Mouse (Mus musculus): Measurements from ENCODE around the gene Rnf182.

Gene Rnf182

DNA sequence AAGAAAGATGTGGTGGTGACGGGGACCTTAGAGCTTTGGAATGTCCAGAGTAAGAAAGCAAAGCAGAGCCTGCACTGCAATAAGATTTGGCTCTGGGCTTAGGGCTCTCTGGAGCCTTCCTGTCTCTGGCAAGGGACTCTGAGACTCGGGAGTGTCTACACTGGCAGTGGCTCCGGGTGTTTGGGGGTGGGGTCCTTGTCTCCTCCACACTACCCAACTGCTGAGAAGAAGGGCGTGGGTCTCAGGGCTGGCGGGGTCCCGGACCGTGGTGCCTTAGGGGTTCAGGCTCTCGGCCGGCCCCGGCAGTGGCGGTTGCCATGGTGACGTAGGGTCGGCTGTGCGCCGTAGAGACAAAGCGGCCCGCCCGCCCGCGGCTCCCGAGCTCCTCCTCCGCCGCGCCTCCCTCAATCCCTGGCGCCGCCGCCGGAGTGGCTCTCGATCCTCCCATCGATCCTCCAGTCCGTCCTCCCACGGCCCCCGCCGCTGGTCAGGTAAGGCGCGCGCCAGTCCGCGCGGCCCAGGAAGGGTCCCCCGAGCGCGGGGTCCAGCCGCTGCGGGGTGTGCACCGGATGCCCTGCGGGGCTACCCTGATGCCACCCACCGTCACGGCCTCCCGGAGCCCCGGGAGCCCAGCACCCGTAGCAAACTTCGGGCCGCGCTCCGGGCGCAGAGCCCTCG, at the start of gene Rnf182:
Rnf182 (plus strand) TSS at position 134 of the 678 bp plus-strand sequence.
- DNase-seq (ENCODE audit: low read depth, low spot score), result peak; percentile 45

DNA sequence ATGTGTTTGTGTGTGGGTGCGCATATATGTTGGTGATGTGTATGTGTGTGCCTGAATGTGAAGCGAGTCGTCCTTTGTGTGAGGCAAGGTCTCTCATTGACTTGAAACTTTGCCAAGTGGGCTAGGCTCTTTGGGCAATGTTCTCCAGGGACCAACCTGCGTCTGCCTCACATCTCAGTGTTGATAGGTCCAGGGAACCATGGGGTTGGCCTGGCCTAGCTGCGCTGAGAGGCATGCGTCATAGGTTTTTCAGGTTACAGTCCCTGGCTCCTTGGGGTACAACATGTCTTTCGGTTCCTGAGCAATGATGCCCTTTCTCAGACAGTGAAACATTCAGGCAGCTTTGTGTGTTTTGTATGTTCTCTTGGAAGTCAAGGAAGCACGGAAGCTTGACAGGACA, 49.3 kb upstream of the Rnf182 start:
- no peak for DNase-seq (ENCODE audit: low read depth, low spot score)

DNA sequence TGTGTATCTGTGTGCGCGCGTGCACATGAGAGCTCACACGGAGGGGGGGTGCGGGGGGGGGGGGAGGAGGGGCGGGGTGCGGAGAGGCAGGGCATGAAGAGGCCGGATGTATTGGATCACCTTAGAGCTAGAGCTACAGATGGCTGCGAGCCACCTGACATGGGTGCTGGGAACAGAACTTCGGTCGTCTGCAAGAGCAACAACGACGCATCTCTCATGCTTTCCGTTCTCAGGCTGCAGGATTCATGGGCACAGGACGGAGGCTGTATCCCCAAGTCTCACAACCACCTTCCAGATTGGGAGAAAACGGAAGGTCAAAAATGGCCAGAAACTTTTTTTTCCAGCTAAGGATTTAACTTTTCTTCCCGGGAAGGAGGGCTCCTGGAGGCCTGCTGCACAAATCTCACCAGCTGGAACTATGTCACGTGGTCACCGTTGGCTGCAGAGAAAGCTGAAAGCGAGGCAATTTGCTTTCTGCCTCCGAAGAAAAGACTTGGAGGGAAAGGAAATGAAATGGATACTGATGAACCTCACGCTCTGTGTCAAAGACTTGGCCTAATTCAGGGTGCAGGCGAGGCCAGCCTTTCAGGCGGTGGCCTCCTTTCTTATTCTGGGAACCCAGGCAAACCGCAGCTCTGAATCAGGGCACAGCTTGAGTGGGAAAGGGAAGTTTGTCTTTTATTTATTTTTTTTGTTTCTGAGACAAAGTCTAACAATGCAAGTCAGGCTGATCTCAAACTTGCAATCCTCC, 48.2 kb upstream of the Rnf182 start:
- DNase-seq (ENCODE audit: low read depth, low spot score), result no peak

DNA sequence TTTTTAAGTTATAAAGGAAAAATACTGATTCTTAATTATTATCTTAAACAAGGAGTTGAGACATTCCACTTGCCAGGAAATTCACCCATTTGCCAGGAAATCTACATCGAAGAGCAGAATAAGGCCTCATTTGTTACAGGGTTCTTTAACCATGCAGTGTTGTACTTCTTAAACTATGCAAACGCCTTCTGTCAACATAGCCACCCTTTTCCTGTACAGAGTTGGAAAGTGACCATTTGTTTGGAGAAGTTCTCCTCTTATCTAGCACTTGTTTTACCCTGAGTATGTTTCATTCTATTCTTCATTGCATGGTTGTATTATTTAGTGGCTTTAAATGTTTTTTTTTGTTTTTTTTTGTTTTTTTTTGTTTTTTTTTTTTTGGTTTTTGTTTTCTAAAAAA, 41.5 kb upstream of the Rnf182 start:
- no peak for DNase-seq (ENCODE audit: low read depth, low spot score)

DNA sequence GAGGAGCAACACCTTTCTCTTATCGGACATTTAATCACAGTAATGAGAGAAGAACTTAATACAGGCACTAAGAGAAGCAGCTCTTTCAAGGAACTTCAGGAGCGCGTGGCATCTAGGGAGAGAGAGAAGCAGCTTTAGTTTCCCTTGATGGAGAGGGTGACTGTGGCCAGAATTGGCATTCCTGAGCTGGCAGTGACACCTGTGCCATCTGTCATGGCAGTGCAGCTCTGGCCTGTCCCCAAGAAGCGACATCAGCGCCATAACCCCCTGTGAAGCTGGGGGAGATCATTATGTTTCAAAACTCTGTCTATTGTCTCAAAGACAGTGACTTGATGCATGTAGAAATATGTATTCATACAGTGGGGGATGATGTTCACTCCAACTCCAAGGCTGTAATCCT, 40.1 kb upstream of the Rnf182 start:
- no peak for DNase-seq (ENCODE audit: low read depth, low spot score)

DNA sequence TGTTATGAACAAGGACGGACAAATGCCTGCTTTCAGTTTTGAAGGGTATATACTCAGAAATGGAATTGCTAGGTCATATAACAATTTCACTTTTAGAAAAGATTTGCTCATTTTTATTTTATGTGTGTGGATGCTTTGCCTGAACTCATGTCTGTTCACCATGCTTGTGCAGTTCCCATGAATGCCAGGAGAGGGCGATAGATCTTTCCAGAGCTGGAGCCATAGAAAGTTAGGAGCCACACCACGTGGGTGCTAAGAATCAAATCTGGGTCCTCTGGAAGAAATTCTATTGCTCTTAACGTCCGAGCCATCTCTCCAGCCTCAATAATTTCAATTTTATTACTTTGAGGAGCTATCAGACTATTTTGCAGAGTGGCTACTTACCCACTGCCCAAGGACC, 38.3 kb upstream of the Rnf182 start:
- no peak for DNase-seq (ENCODE audit: low read depth, low spot score)

DNA sequence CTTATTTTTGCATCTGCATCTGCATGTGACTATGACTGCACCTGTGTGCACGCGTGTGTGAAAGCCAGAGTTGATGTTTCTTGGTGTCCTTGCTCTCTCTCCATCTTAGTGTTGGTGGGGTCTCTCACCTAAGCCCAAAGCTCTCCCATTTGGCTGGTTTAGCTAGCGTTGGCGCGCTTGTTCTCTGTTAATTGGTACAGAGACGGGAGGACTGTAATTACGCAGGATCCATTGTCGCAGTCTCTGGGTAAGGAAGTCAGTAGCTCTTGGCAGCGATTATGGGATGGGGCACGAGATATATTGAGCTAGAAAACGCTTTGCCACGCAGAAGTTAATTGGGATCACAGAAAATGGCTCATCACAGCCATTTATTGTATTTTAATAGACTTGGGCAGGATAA, 37.7 kb upstream of the Rnf182 start:
- DNase-seq (ENCODE audit: low read depth, low spot score), result no peak

DNA sequence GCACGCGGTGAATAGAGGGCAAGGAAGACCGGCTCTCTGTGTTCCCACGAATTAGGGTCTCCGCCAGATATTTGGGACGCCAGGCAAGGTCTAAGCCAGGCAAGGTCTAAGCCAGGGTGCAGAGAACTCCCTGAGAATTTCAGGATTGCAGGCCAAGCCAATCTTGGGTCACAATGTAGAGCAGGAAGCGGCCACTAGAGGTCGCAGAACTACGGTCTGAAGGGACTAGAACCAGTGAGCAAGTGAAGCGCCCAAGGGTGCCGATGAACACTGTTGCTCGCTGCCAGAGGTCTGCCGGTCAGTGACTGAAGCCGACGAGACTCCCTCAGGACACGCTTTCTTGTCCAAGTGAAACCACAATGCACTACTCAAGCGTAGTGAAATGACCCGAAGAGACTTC, 35.8 kb upstream of the Rnf182 start:
- DNase-seq (ENCODE audit: low read depth, low spot score), result peak; percentile 49

DNA sequence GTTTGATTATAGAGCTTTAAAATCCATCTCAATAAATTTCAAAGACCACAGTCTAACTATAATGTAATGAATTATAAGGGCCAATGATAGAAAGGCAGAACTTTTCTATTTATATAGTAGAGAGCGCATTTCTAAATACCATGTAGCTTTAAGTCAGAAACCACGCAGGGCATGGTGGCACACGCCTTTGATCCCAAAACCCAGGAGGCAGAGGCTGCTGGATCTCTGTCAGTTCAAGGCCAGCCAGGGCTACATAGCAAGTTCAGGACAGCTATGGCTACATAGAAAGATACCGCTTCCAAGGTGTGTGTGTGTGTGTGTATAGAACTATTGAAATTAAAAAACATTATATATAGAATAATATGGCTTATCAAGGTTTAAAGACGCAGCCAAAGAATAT, 34.8 kb upstream of the Rnf182 start:
- no peak for DNase-seq (ENCODE audit: low read depth, low spot score)

DNA sequence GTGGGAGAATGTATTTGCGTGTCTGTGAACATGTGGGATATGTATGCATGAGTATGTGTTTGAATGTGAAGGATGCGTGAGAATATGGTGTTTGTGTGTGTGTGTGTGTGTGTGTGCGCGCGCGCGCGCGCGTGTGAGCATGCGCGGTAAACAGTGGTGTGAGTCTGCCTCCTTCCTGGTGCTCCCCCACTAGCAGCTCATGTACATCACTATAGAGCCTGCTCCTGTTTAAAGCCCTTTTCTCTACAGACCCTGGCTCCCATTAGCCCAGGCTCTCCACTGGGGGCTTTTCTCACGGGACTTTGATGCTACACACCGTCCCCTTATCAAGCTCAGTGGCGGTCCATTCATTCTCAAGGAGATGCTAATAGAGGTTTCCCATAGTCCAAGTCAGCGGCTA, 32.5 kb upstream of the Rnf182 start:
- DNase-seq (ENCODE audit: low read depth, low spot score), result no peak

DNA sequence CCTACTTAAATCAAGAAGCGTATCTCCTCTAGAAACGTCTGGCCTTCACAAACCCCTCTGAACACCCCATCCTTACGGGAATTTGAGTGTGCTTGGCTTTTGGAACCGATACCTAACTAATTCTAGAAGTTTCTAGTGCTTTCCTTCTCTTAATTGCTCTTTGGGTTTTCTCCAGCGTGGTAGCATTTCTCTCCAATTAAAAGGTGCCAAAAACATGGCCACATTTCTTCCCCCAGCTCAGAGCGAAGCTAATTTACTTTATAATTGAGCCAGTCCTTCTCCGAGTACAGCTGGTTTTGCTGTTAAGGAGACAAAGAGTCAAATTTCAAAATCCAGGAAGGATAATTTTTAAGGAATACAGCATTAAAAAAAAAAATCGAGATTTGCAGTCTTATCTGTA, 32.0 kb upstream of the Rnf182 start:
- DNase-seq (ENCODE audit: low read depth, low spot score), result no peak

DNA sequence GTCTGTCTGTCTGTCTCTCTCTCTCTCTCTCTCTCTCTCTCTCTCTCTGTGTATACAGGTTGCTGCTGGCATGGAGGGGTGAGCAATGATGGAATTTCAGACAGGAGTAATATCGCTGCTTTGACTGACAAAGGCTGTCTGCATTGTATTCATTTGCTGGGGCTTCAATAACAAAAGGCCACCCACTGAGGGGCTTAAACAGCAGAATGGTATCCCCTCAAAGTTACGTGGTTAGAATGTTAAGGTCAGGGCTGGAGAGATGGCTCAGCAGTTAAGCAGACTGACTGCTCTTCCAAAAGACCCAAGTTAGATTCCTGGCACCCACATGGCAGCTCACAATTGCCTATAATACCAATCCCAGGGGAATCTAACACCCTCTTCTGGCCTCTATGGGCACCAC, 30.2 kb upstream of the Rnf182 start:
- DNase-seq (ENCODE audit: low read depth, low spot score), result no peak

DNA sequence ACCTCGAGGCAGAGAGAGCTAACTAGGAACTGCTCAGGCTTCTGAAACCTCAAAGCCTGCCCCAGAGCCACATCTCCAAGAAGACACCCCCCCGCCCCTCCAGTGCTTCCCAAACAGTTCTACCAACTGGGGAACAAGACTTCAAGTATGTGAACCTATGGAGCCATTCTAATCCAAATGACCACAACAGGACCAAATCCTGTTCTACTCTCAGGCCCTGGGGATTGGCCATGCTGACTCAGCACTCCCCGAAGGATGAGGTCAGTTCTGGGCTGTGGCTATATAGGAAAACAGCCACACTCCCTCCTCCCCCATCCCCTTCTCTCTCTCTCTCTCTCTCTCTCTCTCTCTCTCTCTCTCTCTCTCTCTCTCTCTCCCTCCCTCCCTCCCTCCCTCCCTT, 28.5 kb upstream of the Rnf182 start:
- no peak for DNase-seq (ENCODE audit: low read depth, low spot score)

DNA sequence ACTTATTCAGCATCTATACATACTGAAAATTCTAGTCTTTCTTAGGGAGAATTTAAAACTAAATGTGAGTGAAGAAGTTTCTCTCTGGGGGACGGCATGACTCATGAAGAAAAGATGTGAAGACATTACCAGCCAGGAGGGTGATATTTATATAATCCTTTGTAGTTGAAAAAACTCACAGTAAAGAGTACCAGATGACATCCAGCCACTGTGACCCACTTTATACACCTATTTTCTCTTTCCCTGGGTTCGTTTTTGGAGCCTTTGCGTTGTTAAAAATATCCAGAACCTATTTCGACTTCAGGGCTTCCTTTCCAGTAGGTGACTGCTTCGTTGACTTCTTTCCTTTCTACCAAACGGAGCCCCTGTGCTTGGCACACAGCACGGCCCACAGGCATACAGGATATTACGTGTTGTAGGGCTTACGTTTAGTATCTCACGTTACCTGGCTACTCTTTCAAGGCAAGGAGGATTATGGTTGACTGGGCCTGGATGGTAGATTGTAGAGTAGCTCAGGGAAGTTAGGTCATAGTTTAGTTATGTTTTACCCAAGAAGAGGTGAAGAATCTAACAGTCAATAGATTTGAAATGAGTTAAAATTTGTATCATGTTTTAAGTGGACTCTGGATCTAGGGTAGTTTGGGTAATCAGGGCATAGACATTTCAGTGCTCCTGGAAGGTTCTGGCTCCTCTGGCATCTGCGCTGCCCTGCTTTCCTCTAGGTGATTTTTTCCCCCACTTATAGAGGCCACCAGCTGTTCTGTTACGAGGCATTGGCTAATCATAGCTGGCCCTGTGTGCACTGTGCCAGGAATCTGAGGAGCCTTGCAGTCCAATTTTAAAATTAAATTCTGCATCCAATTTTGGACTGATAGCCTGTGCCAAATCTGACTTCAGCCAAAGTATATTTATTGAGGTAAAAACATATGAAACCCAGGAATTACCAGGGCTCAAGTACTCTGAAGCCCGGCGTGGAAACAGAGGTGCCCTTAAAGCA, 27.4 kb upstream of the Rnf182 start:
- no peak for DNase-seq (ENCODE audit: low read depth, low spot score)

DNA sequence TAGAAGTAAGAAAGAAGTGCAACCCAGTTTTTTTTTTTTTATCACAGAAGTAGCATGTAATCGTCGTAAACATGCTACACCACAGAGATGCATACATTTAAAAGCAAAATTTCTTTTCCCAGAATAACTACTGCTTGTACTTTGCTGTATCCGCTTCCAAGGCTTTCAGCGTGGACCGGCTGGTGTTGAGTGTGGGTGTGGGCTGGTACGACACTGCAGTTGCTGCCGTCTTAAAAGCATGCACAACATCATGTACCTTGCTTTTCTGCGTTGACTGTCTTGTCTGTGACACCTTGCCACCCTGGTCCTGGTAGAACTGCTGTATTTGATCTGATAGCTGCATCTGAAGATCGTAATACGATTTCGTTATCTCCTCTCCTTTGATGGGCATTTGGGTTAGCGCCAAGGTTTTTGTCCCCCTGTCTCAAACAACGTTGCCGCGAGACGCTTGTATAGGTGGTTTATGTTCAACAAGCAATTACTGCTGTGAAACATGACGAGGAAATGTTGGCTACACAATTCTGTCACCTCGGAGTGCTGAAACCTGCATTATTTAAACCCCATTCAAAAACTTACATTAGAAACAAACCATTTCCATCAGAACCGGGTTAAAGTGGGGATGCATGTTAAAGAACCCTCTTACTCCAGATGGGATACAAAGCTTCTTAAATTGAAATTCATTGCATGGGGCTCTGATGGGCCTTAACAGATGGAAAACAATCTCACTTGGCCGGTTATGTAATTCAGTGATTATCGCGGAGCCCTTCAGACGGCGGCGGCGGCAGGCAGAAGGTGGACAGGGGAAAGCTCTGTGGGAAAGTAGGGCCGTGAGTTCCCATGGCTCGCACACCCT, 23.5 kb upstream of the Rnf182 start:
- DNase-seq (ENCODE audit: low read depth, low spot score), result peak; percentile 36

DNA sequence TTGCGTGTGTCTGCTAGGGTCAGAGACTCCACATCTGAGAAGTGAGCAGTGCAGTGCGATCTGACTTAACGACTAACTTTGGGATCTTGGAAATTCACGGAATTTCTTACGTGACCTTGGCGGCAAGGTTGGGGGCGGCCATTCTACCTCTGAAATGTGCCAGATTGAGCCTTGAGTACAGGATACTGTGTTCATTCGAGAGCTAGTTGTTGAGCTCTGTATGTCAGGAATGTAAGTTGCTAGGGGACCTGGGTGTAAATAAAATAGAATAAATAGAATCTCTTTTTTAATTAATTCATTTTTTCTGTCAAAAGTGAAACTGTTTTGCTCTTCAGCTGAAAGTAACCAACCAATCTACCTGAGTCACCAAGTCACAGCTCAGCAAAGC, 22.8 kb upstream of the Rnf182 start:
- DNase-seq (ENCODE audit: low read depth, low spot score), result no peak

DNA sequence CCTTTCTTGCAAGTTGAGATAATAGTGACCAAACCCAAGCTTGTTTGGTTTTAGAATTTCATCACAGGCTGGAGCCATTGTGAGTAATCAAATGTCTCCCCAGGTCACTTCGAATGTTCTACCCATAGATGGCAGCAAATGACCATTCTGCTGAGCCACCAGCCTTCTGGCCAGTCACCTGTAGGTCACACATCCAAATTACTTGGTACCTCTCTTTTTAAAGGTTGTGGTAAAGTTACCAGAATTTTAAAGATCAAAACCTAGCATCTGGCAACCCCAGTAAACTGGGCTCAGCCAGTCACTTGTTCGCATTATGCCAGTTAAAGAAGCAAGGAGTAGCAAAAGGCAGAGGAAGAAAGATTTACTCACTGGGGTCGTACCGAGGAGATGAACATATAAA, 19.6 kb upstream of the Rnf182 start:
- DNase-seq (ENCODE audit: low read depth, low spot score), result peak; percentile 51

DNA sequence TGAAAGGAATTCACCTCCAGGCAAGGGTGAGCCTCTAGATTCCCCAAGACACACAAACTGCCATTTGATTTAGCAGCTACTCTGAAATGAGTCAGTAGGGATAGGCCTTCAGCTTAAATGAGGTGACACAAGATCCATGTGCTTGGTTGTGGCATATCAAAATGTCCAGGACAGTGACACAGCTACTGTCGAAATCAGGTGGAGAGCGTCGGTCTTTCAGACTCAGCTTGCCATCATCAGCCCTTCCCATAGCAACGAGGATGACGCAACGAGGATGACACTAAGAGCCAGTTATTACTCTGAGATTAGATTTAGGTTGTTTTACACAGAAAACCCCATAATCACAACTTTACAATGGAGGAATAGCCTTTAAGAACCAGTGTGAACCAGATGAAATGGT, 14.5 kb upstream of the Rnf182 start:
- no peak for DNase-seq (ENCODE audit: low read depth, low spot score)

DNA sequence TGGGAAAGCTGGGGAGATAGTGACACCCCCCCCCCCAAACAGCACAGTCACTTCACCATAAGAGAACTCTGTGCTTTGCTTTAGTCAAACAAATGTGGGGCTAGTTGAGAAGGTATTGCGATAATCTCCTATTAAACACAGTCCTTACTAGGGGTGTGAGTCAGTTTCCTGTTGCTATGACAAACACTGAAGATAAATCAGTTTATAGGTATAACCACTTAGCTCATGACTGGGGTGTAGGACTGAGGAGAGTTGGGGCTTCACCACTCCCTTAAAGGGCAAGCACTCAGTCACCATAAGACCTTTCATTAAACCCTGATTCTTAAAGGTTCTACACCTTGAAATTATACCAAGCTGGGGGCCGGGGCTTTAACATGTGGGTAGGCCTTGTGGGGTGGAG, 13.1 kb upstream of the Rnf182 start:
- no peak for DNase-seq (ENCODE audit: low read depth, low spot score)

DNA sequence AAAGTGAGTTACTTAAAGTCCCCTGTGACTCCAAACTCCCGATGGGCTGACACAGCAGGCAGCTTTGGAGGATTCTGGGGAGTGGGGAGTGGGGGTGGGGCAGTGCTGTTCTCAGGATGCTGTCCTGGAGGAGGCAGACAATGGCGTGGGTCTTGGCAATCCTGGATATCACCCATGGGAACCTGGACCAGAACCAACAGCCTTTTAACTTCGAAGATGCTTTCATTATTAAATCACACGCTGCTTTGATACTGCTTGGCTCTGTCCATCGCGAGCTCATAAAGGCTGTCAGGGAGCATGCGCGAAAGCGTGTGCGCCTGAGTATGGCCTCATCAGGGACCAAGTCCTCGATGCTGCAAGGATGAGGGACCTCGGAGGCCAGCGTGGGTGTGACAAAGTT, 12.5 kb upstream of the Rnf182 start:
- DNase-seq (ENCODE audit: low read depth, low spot score), result no peak

DNA sequence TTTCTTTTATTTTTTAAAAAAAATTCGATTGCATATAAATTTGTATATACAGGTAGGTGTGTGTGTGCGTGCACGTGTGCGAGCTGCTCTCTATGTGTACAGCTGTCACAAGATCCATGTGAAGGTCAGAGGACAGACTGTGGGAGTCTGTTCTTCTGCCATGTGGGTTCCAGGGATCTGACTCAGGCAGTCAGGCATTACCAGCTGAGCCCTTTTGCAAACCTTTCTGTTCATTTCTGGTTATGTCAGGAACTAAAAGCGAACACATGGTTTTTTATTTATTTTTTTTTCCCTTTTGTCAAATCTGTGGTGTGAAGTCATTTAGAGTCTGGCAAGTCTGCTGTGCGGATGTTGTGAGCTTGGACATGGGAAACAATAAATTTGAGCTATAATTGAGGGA, 6.7 kb upstream of the Rnf182 start:
- DNase-seq (ENCODE audit: low read depth, low spot score), result no peak

Data from retina, postnatal 7 days (tissue).